Mouse (Mus musculus): ENCODE results near the gene Frat1. TPM values are rescaled to one million over a fixed set of nuclear protein-coding genes. Genes with fewer than 3 reads are reported as not detected.

Frat1 gene
- polyA plus RNA-seq, 1 experiment from 2014 or later, result 24.8 TPM

GRCm38 (mm10) chr19:41874356-41874755 is 44.6 kb downstream of the Frat1 start:
- no peaks in the 10 kb centered on the region for H3K9me3 ChIP-seq
- H3K27me3 ChIP-seq, result no peaks in the 10 kb centered on the region
- no peak overlapping the region for H3K9ac ChIP-seq
- H3K4me3 ChIP-seq, result no peak overlapping the region
- no peak overlapping the region for H3K27ac ChIP-seq (replicated peaks)
- no peak overlapping the region for H3K4me2 ChIP-seq
- H3K36me3 ChIP-seq, result peaks cover 92% of the 10 kb centered on the region
- no peak for ATAC-seq (ENCODE audit: low read depth)
- 91% methylated on average over 14 of the region's 14 CpGs for WGBS
- H3K4me1 ChIP-seq (replicated peaks), result no peaks in the 10 kb centered on the region

- Histone ChIP-seq H3K27me3 (no peaks in the 10 kb centered on the region), H3K9me3 (no peaks in the 10 kb centered on the region), H3K27ac (replicated peaks) (no peak overlapping the region), H3K4me1 (replicated peaks) (no peaks in the 10 kb centered on the region), H3K4me2 (no peak overlapping the region), H3K4me3 (no peak overlapping the region), H3K36me3 (peaks cover 82% of the 10 kb centered on the region), H3K9ac (no peak overlapping the region)
- WGBS, result 98% methylated on average over 4 of the region's 4 CpGs
- no peak for ATAC-seq (ENCODE audit: low read depth)
These were observed 52.1 kb downstream of the Frat1 start for GRCm38 (mm10) chr19:41881842-41882241.

Other genes with a start within 250 kb of the Frat1 start
- 1.8 and 2.4 TPM in 2 replicates for gene Gm340, start 247.6 kb upstream of the Frat1 start, polyA plus RNA-seq (2015; fragmentation: Nextera tagmentation; extraction: Ambion mirVana)
- gene Slit1, start 86.3 kb upstream of the Frat1 start, polyA plus RNA-seq (2015; fragmentation: Nextera tagmentation; extraction: Ambion mirVana), result 34.2 and 35.8 TPM in 2 replicates
- gene Arhgap19, start 27.9 kb upstream of the Frat1 start, polyA plus RNA-seq (2015; fragmentation: Nextera tagmentation; extraction: Ambion mirVana), result 6.2 and 7.6 TPM in 2 replicates
- gene Frat2, start 18.2 kb downstream of the Frat1 start, polyA plus RNA-seq (2015; fragmentation: Nextera tagmentation; extraction: Ambion mirVana), result 10.2 and 11.7 TPM in 2 replicates
- 15.4 and 15.6 TPM in 2 replicates for gene Rrp12, start 66.2 kb downstream of the Frat1 start, polyA plus RNA-seq (2015; fragmentation: Nextera tagmentation; extraction: Ambion mirVana)
- 458 and 477 TPM in 2 replicates for gene Pgam1, start 82.0 kb downstream of the Frat1 start, polyA plus RNA-seq (2015; fragmentation: Nextera tagmentation; extraction: Ambion mirVana)
- 64.4 and 69.4 TPM in 2 replicates for gene Exosc1, start 103.5 kb downstream of the Frat1 start, polyA plus RNA-seq (2015; fragmentation: Nextera tagmentation; extraction: Ambion mirVana)
- 75.4 and 76.1 TPM in 2 replicates for gene Zdhhc16, start 103.5 kb downstream of the Frat1 start, polyA plus RNA-seq (2015; fragmentation: Nextera tagmentation; extraction: Ambion mirVana)
- gene Mms19, start 151.2 kb downstream of the Frat1 start, polyA plus RNA-seq (2015; fragmentation: Nextera tagmentation; extraction: Ambion mirVana), result 32.8 and 37.1 TPM in 2 replicates
- 14.9 and 15.6 TPM in 2 replicates for gene Ubtd1, start 151.8 kb downstream of the Frat1 start, polyA plus RNA-seq (2015; fragmentation: Nextera tagmentation; extraction: Ambion mirVana)
- 0.53 and 0.73 TPM in 2 replicates for gene Ankrd2, start 206.0 kb downstream of the Frat1 start, polyA plus RNA-seq (2015; fragmentation: Nextera tagmentation; extraction: Ambion mirVana)
- gene Hoga1, start 215.6 kb downstream of the Frat1 start, polyA plus RNA-seq (2015; fragmentation: Nextera tagmentation; extraction: Ambion mirVana), result 0.93 and 1.6 TPM in 2 replicates
- 0.36 TPM in 1 of 2 replicates, not detected in the other for gene 4933411K16Rik, start 222.3 kb downstream of the Frat1 start, polyA plus RNA-seq (2015; fragmentation: Nextera tagmentation; extraction: Ambion mirVana)

Data from neural tube, embryonic 13.5 days (tissue).